Mouse (Mus musculus): ENCODE data around the gene Acsl3. TPM values are rescaled to one million over a fixed set of nuclear protein-coding genes. Genes with fewer than 3 reads are reported as not detected.

Gene Acsl3
- polyA plus RNA-seq, 1 experiment: 4.2 TPM

DNA sequence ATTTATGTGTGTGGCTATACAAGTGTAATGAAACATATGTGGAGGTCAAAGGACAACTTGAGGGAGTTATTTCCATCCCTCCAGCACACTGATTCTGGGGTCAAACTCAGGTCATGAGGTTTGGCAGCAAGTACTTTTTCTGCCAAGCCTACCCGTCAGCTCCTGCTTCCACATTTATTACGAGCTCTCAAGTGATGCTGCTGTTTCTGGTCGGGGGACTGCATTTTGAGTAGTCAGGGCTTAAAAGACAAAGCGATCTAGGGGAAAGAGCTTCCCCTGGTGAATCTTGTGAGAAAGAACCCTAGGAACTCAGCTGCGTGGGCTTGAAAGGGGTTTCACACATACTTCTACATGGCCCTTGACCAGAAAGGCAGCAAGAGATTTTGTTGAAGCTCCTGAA is 80.0 kb downstream of the Acsl3 start:
- WGBS: 72% methylated on average over 5 of the region's 5 CpGs
- Histone ChIP-seq H3K4me1 (ENCODE audit: control insufficient read depth, insufficient read depth, low read length) (no peaks in the 10 kb centered on the region), H3K4me3 (replicated peaks; ENCODE audit: control insufficient read depth, low read depth, low read length) (no peak overlapping the region), H3K27ac (ENCODE audit: control insufficient read depth, insufficient read depth, low read depth, low read length, poor library complexity) (no peak overlapping the region)
- TF ChIP-seq POLR2A (IDR thresholded peaks at IDR 0.05; ENCODE audit: borderline replicate concordance, control insufficient read depth, low read depth, low read length) (no peak), CTCF (IDR thresholded peaks at IDR 0.05; ENCODE audit: control insufficient read depth, insufficient read depth, low read length) (no peak)

DNA sequence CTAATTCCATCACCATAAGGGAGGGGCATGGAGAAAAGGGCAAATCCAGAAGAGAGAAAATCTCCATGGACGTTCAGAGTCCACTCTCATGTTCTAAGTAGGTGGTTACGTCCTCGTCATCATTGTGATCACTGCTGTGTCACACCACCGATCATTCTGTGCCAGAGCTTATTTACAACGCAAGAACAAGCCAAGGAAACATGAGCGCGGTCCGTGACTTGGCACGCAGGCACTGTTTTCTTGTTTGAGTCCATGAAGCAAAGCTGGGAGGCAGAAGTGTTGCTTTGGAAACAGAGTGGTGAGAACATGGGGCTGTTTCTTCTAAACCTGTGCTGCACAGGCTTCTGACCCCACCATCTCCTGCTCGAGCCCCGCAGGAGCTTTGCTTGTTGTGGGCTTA is 83.1 kb downstream of the Acsl3 start:
- H3K27ac ChIP-seq (ENCODE audit: control insufficient read depth, insufficient read depth, low read depth, low read length, poor library complexity): no peak overlapping the region
- TF ChIP-seq CTCF (IDR thresholded peaks at IDR 0.05; ENCODE audit: control insufficient read depth, insufficient read depth, low read length): no peak
- TF ChIP-seq POLR2A (IDR thresholded peaks at IDR 0.05; ENCODE audit: borderline replicate concordance, control insufficient read depth, low read depth, low read length): no peak
- WGBS: 91% methylated on average over 11 of the region's 11 CpGs
- H3K4me1 ChIP-seq (ENCODE audit: control insufficient read depth, insufficient read depth, low read length): no peaks in the 10 kb centered on the region
- H3K4me3 ChIP-seq (replicated peaks; ENCODE audit: control insufficient read depth, low read depth, low read length): no peak overlapping the region

DNA sequence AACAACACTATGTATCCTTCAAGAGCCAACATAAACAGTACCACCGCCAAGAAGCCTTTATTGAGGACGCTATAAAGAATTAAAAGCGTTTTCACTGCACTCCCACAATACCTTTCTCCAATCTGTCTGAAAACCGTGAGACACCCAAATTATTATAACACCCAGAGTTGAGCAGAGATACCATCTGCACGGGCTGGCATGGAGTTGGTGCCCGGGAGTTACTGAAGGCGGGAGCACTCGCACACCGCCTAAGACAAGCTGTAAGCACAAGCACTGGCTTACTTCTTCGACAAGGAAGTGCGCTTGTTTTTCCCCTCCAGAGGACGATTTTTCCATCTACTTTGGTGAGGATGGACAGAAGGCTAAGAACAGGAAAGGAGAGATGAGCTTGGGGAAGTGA is 84.6 kb downstream of the Acsl3 start:
- no peak overlapping the region for H3K27ac ChIP-seq (ENCODE audit: control insufficient read depth, insufficient read depth, low read depth, low read length, poor library complexity)
- H3K4me1 ChIP-seq (ENCODE audit: control insufficient read depth, insufficient read depth, low read length): no peaks in the 10 kb centered on the region
- H3K4me3 ChIP-seq (replicated peaks; ENCODE audit: control insufficient read depth, low read depth, low read length): no peak overlapping the region
- no peak for TF ChIP-seq POLR2A (IDR thresholded peaks at IDR 0.05; ENCODE audit: borderline replicate concordance, control insufficient read depth, low read depth, low read length)
- TF ChIP-seq CTCF (IDR thresholded peaks at IDR 0.05; ENCODE audit: control insufficient read depth, insufficient read depth, low read length): no peak
- 80% methylated on average over 12 of the region's 12 CpGs for WGBS

DNA sequence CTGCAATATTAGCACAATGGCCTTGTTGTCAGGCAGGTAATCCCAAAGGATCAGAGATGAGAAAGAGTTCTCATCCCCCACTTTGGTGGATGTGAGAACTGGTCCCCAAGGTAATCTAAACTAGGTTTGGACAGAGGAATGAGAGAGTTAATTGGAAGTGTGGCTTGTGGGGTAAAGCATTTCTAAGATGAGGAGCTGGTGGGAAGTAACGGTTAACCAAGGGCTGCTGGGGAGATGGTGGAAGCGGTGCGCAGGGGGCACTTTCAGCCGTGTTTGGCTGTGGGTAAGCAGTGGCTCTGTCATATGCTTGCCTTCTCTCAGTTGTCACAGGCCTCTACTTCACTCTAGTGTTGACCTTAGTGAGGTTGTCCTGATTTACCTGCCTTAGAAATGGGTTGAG is 85.7 kb downstream of the Acsl3 start:
- H3K4me1 ChIP-seq (ENCODE audit: control insufficient read depth, insufficient read depth, low read length): no peaks in the 10 kb centered on the region
- TF ChIP-seq CTCF (IDR thresholded peaks at IDR 0.05; ENCODE audit: control insufficient read depth, insufficient read depth, low read length) (no peak), POLR2A (IDR thresholded peaks at IDR 0.05; ENCODE audit: borderline replicate concordance, control insufficient read depth, low read depth, low read length) (no peak)
- H3K27ac ChIP-seq (ENCODE audit: control insufficient read depth, insufficient read depth, low read depth, low read length, poor library complexity): no peak overlapping the region
- WGBS: 92% methylated on average over 4 of the region's 4 CpGs
- no peak overlapping the region for H3K4me3 ChIP-seq (replicated peaks; ENCODE audit: control insufficient read depth, low read depth, low read length)

DNA sequence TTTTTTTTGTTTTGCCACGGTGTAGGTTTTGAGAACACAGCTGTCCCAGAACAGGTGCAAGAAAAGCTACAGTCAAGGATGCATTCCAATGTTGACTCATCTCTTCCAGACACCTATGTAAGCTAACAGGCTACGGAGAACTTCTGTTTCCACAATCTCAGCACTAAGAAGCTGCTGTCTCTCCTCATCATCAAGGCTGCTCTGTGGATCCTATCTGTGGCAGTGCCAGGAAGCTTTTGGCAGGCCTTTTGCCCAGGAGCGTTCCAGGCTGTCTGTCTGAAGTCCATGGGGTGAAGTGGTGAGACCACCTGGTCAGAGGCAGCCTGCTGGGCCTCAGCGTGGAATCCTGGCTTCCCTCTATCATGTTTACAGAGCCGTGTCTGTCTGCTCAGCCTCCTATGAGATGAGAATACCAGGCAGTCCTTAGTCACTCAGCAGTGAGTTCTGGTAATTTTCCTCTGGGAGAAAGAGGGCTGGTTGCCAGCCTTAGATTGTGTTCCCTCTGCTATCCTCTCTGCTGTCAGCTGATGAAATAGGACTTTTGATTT is 87.7 kb downstream of the Acsl3 start:
- TF ChIP-seq CTCF (IDR thresholded peaks at IDR 0.05; ENCODE audit: control insufficient read depth, insufficient read depth, low read length): no peak
- TF ChIP-seq POLR2A (IDR thresholded peaks at IDR 0.05; ENCODE audit: borderline replicate concordance, control insufficient read depth, low read depth, low read length): no peak
- WGBS: 69% methylated on average over 5 of the region's 5 CpGs
- Histone ChIP-seq H3K4me3 (replicated peaks; ENCODE audit: control insufficient read depth, low read depth, low read length) (no peak overlapping the region), H3K4me1 (ENCODE audit: control insufficient read depth, insufficient read depth, low read length) (no peaks in the 10 kb centered on the region), H3K27ac (ENCODE audit: control insufficient read depth, insufficient read depth, low read depth, low read length, poor library complexity) (no peak overlapping the region)

Other genes with a start within 250 kb of the Acsl3 start
- 28.1 and 48.6 TPM in 2 replicates for gene Farsb, start 168.9 kb upstream of the Acsl3 start, polyA plus RNA-seq (2011; ENCODE audit: insufficient read depth, insufficient read length, low replicate concordance, missing spikeins)
- gene Mogat1, start 146.8 kb upstream of the Acsl3 start, polyA plus RNA-seq (2011; ENCODE audit: insufficient read depth, insufficient read length, low replicate concordance, missing spikeins): not detected in 2 replicates
- gene BC035947, start 145.7 kb upstream of the Acsl3 start, polyA plus RNA-seq (2011; ENCODE audit: insufficient read depth, insufficient read length, low replicate concordance, missing spikeins): not detected in 2 replicates
- 1.8 and 3.8 TPM in 2 replicates for gene Utp14b, start 213 bp downstream of the Acsl3 start, polyA plus RNA-seq (2011; ENCODE audit: insufficient read depth, insufficient read length, low replicate concordance, missing spikeins)
- not detected in 2 replicates for gene Kcne4, start 158.9 kb downstream of the Acsl3 start, polyA plus RNA-seq (2011; ENCODE audit: insufficient read depth, insufficient read length, low replicate concordance, missing spikeins)